Mouse (Mus musculus) 3T3-L1 (cell line): ENCODE measurements around the gene Hmgn3.
"Not testable (repeated sequence)": the region's sequence is repeated elsewhere in the genome, so short reads cannot be mapped to it uniquely, and the experiment has no call there.

ENCODE experiments used
- DNase-seq: peaks from one replicate; pipeline ENCODE4 v3.0.0-alpha.2; 2015; ENCODE audit warnings: low read depth, low spot score

Hmgn3 gene

GRCm38 (mm10) chr9:83146446-83147188, at the start of gene Hmgn3:
Gene Hmgn3 (minus strand): TSS chr9:83146685.
- peak; percentile 97 for DNase-seq

GRCm38 (mm10) chr9:83195765-83196164, 49.3 kb upstream of the Hmgn3 start:
- DNase-seq = no peak

DNA sequence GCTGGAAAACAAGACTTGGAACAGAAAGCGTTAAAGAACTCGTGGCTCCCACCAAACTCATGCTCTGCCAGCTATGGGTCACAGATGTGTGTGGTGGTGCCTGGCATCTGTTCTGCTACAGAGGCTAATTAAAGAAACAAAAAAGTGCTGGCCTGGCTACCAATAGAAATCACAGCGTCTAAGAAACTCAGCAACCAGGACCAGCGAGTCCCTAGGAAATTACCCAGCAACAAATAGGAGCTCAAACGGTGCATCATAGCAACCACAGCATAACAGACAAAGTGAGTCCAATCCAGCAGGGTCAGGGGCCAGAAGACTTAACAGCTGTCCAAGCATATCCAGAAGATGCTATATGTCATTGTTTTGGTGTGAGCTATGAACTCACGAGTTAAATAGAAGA, 48.5 kb upstream of the Hmgn3 start:
- no peak for DNase-seq

DNA sequence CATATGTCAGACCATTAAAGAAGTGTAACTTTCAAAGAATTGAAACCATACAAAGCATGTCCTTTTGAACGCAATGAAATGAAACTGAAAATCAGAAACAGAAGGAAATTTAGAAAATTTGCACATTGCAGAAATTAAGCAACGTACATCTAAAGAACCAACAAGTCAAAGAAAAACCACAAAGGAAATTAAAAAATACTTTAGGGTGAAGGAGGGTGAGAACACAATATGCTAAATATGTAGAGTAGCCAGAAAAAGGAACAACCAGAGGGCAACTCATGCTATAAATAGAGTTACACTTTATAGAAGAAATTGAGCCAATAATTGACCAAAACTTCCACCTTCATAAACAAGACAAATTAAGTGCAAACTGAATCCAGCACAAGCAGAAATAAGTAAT, 41.3 kb upstream of the Hmgn3 start:
- no peak for DNase-seq

- DNase-seq = peak; percentile 62
Measured at GRCm38 (mm10) chr9:83145591-83146445, 667 bp downstream of the Hmgn3 start.

- peak; percentile 51 for DNase-seq
Measured at GRCm38 (mm10) chr9:83129831-83130230, 16.7 kb downstream of the Hmgn3 start.

- DNase-seq = no peak
Measured at GRCm38 (mm10) chr9:83127840-83128239, 18.6 kb downstream of the Hmgn3 start.

DNA sequence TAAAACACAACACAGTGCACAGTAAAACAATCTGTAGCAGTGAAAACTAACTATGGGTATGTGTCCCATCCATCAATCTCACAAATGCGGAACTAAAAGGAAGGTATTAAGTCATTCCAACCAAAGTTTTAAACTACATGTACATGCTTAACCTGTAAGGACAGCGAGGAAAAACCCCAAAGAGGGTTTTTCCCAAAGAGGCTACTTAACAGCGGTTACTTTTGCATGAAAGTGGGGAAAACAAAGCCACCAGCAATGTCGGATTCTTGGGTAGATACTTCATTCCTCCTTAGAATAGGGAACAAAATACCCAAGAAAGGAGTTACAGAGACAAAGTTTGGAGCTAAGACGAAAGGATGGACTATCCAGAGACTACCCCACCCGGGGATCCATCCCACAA, 20.0 kb downstream of the Hmgn3 start:
- DNase-seq = not testable (repeated sequence)

- no peak for DNase-seq
Measured at GRCm38 (mm10) chr9:83119211-83119610, 27.3 kb downstream of the Hmgn3 start.

- no peak for DNase-seq
Measured at GRCm38 (mm10) chr9:83117486-83117885, 29.0 kb downstream of the Hmgn3 start.

- DNase-seq = no peak
Measured at GRCm38 (mm10) chr9:83116774-83117474, 29.6 kb downstream of the Hmgn3 start.

DNA sequence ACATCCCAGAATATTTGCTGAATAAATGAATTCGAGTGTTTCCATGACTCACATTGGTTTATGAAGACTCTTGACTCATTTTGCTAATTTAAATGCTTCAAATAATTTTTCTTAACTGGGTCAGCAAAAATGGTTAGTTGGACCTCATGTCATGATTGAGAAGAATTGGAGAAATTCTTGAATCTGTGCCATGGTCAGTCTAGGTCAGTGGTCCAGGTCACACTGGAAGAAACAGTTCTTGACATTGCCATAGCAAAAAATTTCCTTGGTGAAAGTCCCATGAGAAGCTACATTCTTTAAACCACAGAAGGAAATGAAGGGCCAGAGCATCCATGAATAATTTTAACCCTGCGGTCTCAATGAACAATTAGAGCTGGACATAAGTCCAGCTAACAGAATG, 30.8 kb downstream of the Hmgn3 start:
- no peak for DNase-seq

DNA sequence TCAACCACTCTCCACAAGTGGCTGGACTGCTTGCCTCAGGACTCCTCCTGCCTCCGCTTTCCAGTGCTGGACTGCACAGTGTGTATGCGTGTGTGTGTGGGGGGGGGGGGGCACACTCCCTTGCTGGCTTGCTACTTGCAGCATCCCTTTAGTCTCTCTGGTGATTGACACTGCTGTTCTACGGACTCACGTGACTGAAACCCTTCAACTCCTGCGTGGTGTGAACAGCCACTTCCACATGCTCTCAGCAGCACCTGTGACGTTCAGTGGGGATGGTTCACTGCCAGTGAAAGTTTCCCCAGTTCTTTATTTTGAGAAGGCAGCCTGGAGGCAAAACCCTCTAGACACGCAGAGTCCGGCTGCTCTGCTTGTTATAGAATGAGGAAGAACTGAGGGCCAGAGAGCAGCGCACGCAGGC, 32.7 kb downstream of the Hmgn3 start:
- no peak for DNase-seq

- DNase-seq = no peak
Measured at GRCm38 (mm10) chr9:83112305-83112768, 34.1 kb downstream of the Hmgn3 start.

DNA sequence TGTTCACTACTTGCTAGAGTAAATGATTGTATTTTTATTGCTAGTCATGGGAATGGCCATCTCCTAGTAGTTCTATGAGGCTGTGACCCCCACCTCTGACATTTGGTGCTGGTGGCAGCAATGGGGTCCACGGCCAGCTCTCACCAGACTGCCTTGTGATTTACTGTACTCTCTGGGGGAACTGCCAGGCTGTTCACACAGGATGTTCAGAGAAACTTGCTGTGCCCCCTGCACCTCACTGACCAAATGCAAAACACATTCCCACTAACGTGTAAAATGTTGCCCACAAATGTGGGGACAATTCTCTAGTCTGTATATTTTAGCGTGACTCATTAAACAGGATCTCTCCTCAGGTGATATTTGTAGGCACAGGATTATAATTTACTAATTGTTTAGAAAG, 34.7 kb downstream of the Hmgn3 start:
- DNase-seq = no peak

- no peak for DNase-seq
Measured at GRCm38 (mm10) chr9:83111117-83111686, 35.3 kb downstream of the Hmgn3 start.

DNA sequence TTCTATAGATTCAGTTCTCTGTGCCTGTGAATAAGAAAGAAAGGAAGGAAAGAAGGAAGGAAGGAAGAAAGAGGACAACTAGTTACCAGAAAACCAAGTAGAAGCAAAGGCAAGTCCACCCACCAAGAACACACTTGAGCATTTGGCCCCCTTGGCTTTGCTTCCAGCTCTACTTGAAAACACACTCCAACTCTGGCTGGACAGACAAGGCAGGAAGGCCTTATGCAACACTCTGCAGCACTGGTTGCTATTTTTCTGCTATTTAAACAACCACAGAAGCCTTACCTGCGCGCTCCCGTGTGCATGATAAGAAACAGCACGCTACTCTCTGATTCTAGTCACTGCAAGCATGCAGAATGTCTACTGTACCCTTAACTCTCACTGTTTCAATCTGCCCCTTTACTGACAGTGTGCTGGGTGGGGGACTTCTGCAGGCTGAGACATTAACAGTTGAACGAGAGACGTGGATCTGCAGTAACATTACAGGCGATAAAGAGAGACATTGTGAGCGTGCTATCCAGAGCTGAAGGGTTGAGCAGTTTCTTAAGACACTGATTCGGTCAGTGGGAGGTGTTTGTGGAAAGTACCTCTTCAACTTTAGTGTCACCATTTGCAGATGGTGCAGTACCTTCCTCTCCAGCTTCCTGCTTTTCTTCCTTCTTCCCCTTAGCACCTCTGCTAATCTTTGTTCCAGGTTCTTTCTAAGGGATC, 35.9 kb downstream of the Hmgn3 start:
- DNase-seq = no peak

- DNase-seq = no peak
Measured at GRCm38 (mm10) chr9:83109705-83110104, 36.8 kb downstream of the Hmgn3 start.

GRCm38 (mm10) chr9:83108821-83109220, 37.7 kb downstream of the Hmgn3 start:
- no peak for DNase-seq

DNA sequence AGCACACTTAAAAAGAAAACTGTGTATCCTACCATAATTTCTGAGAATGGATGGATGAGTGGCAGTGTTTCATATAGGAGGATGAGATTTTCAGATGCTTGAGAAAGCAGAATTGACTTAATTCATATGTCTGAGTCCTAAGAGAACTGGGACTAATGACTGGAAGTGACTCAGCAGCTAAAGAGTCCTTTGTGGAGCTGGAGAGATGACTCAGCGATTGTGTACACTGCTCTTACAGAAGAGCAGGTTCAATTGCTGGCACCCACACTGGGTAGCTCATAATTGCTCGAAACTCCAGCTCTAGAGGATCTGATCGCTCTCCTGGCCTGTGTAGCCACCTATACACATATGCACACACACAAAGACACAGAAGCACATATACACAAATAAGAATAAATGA, 42.7 kb downstream of the Hmgn3 start:
- DNase-seq = peak; percentile 68

- DNase-seq = peak; percentile 57
Measured at GRCm38 (mm10) chr9:83101691-83102090, 44.8 kb downstream of the Hmgn3 start.
